In genomic region chr11:116624131-116624832, GRCm38 (mm10) we compare ENCODE assay signal across 9 mouse cellular contexts. TPM values are rescaled to one million over a fixed set of nuclear protein-coding genes. Genes with fewer than 3 reads are reported as not detected.
A peak's percentile ranks its signal among the peaks of the same experiment; 100 is the strongest.
DNase-seq lines count a peak whose midpoint lies in the region; ATAC-seq and TF ChIP-seq lines count a peak whose summit lies in the region.
"Had no signal": no experiment of that assay in that cellular context is flagged by ENCODE, and none has a peak within 500 bp of the region (broad histone marks: within the 10 kb centered on the region; RNA-seq: fewer than 3 reads in every experiment).

No protein-coding gene starts in this region.

- CTCF ChIA-PET in Patski (lab: Charles Lee): interaction anchor here (0.9 to 3.3 kb wide), 6 partner anchors 21 to 184 kb away, joined by 3 to 12 read pairs (median 4); no protein-coding TSS in a partner anchor

- no peaks in the 10 kb centered on the region for H3K9me3 ChIP-seq in embryonic facial prominence, embryonic 13.5 days
- no peaks in the 10 kb centered on the region for H3K9me3 ChIP-seq in heart, embryonic 13.5 days
- no peaks in the 10 kb centered on the region for H3K9me3 ChIP-seq in kidney, postnatal 0 days (replicated peaks; ENCODE audit: low read length)

- POLR2A ChIA-PET in Patski (lab: Charles Lee): interaction anchor here (1.4 kb wide), 1 partner anchor 12 kb away, joined by 3 read pairs; no protein-coding TSS in a partner anchor

- ATAC-seq in Patski: peak; percentile 25
- no peak for ATAC-seq in embryonic facial prominence, embryonic 13.5 days (ENCODE audit: insufficient number of reproducible peaks, insufficient read depth, low FRiP score, low TSS enrichment, low read depth)
- ATAC-seq in heart, embryonic 13.5 days (ENCODE audit: extremely low read depth, insufficient number of reproducible peaks, low FRiP score, low TSS enrichment): peak; percentile 78
- peak; percentile 40 for ATAC-seq in kidney, postnatal 0 days (replicated peaks; ENCODE audit: low FRiP score, low read depth)
- peak; percentile 86 for ATAC-seq in megakaryocyte, adult 5-6 weeks (ENCODE audit: poor library complexity, severe bottlenecking)

- no peaks in the 10 kb centered on the region for H3K27me3 ChIP-seq in Patski
- H3K27me3 ChIP-seq in embryonic facial prominence, embryonic 13.5 days: peaks cover 14% of the 10 kb centered on the region; the same call in 1 of the 2 replicates
- H3K27me3 ChIP-seq in heart, embryonic 13.5 days (replicated peaks): no peaks in the 10 kb centered on the region
- H3K27me3 ChIP-seq in kidney, postnatal 0 days (ENCODE audit: insufficient read depth, low read length): no peaks in the 10 kb centered on the region

- DNase-seq in 3134 (ENCODE audit: extremely low read depth, insufficient read length, low spot score): peak; percentile 94
- DNase-seq in Patski (ENCODE audit: low read depth, low spot score): no peak
- peak; percentile 70 for DNase-seq in kidney, postnatal 0 days (ENCODE audit: low spot score)
- peak; percentile 34 for DNase-seq in right cerebral cortex, postnatal 4 days
- no peak for DNase-seq in frontal cortex, adult 2 months (ENCODE audit: extremely low spot score in 1 of 2, low spot score in 1 of 2)

- H3K9ac ChIP-seq in embryonic facial prominence, embryonic 13.5 days: peak overlapping the region; percentile 76
- H3K9ac ChIP-seq in heart, embryonic 13.5 days: peak overlapping the region; percentile 83
- H3K9ac ChIP-seq in kidney, postnatal 0 days (ENCODE audit: low read depth, low read length): peak overlapping the region; percentile 83

- peaks cover 37% of the 10 kb centered on the region for H3K4me1 ChIP-seq in embryonic facial prominence, embryonic 13.5 days
- H3K4me1 ChIP-seq in heart, embryonic 13.5 days: peaks cover 82% of the 10 kb centered on the region
- H3K4me1 ChIP-seq in kidney, postnatal 0 days (replicated peaks; ENCODE audit: insufficient read depth, low read length): peaks cover 36% of the 10 kb centered on the region

- no peak for TF ChIP-seq CTCF in Patski (IDR thresholded peaks at IDR 0.05)
- no peak for TF ChIP-seq CTCF in kidney, postnatal 0 days (IDR thresholded peaks at IDR 0.05; ENCODE audit: low read depth)

- H3K27ac ChIP-seq in embryonic facial prominence, embryonic 13.5 days: no peak overlapping the region
- H3K27ac ChIP-seq in heart, embryonic 13.5 days (replicated peaks): peak overlapping the region; percentile 70
- H3K27ac ChIP-seq in kidney, postnatal 0 days: peak overlapping the region; percentile 64

- in situ Hi-C loops in Patski (cut with MboI; ENCODE audit: low pct_unique_long_range_greater_than_20kb): no loop called here

- 12% methylated on average over 42 of the region's 42 CpGs for WGBS in embryonic facial prominence, embryonic 13.5 days
- 11% methylated on average over 42 of the region's 42 CpGs for WGBS in heart, embryonic 13.5 days
- 14% methylated on average over 36 of the region's 42 CpGs for WGBS in kidney, postnatal 0 days

- peak overlapping the region; percentile 88 for H3K4me2 ChIP-seq in embryonic facial prominence, embryonic 13.5 days
- peak overlapping the region; percentile 77 for H3K4me2 ChIP-seq in heart, embryonic 13.5 days
- H3K4me2 ChIP-seq in kidney, postnatal 0 days (ENCODE audit: low read length): peak overlapping the region; percentile 95

- H3K36me3 ChIP-seq in embryonic facial prominence, embryonic 13.5 days: no peaks in the 10 kb centered on the region
- H3K36me3 ChIP-seq in heart, embryonic 13.5 days: no peaks in the 10 kb centered on the region
- no peaks in the 10 kb centered on the region for H3K36me3 ChIP-seq in kidney, postnatal 0 days (ENCODE audit: insufficient read depth, low read length)

- peak overlapping the region; percentile 61 for H3K4me3 ChIP-seq in embryonic facial prominence, embryonic 13.5 days
- H3K4me3 ChIP-seq in heart, embryonic 13.5 days: peak overlapping the region; percentile 67
- H3K4me3 ChIP-seq in kidney, postnatal 0 days (replicated peaks; ENCODE audit: low read depth, low read length): peak overlapping the region; percentile 81

RNA-seq across cellular contexts. Expression of gene Rhbdf2, which starts 2.5 kb away (rescaled TPM):
- 15.6 TPM for polyA plus RNA-seq in Patski (2021)
- 4.2 and 4.3 TPM in 2 replicates for polyA plus RNA-seq in embryonic facial prominence, embryonic 13.5 days (2015; fragmentation: Nextera tagmentation; extraction: Ambion mirVana)
- 7.2 and 8.0 TPM in 2 replicates for polyA plus RNA-seq in heart, embryonic 13.5 days (2015; fragmentation: Nextera tagmentation; extraction: Ambion mirVana)
- 8.8 and 9.0 TPM in 2 replicates for polyA plus RNA-seq in kidney, postnatal 0 days (2015; fragmentation: Nextera tagmentation; extraction: Ambion mirVana)
- 20.9 and 21.8 TPM in 2 replicates for total RNA-seq in megakaryocyte, adult 5-6 weeks (2015)
- total RNA-seq in megakaryocyte, adult 5-6 weeks (2017): 16.2 TPM in 2 replicates
- 1.8 and 2.0 TPM in 2 replicates for polyA plus RNA-seq in frontal cortex, adult 2 months (2012; rRNA removed)

RNA-seq across cellular contexts. Expression of gene Prcd, which starts 29.1 kb away (rescaled TPM):
- polyA plus RNA-seq in Patski (2021): 0.56 TPM
- 0.69 and 0.80 TPM in 2 replicates for polyA plus RNA-seq in embryonic facial prominence, embryonic 13.5 days (2015; fragmentation: Nextera tagmentation; extraction: Ambion mirVana)
- polyA plus RNA-seq in heart, embryonic 13.5 days (2015; fragmentation: Nextera tagmentation; extraction: Ambion mirVana): 0.51 and 0.93 TPM in 2 replicates
- polyA plus RNA-seq in kidney, postnatal 0 days (2015; fragmentation: Nextera tagmentation; extraction: Ambion mirVana): 1.3 and 1.4 TPM in 2 replicates
- total RNA-seq in megakaryocyte, adult 5-6 weeks (2015): 0.80 TPM in 1 of 2 replicates, not detected in the other
- not detected in 2 replicates for total RNA-seq in megakaryocyte, adult 5-6 weeks (2017)
- polyA plus RNA-seq in frontal cortex, adult 2 months (2012; rRNA removed): 5.7 and 6.4 TPM in 2 replicates

RNA-seq across cellular contexts. Expression of gene Cygb, which starts 29.8 kb away (rescaled TPM):
- polyA plus RNA-seq in Patski (2021): 0.24 TPM
- polyA plus RNA-seq in embryonic facial prominence, embryonic 13.5 days (2015; fragmentation: Nextera tagmentation; extraction: Ambion mirVana): 7.1 and 7.9 TPM in 2 replicates
- polyA plus RNA-seq in heart, embryonic 13.5 days (2015; fragmentation: Nextera tagmentation; extraction: Ambion mirVana): 2.6 TPM in 2 replicates
- polyA plus RNA-seq in kidney, postnatal 0 days (2015; fragmentation: Nextera tagmentation; extraction: Ambion mirVana): 35.2 and 37.5 TPM in 2 replicates
- total RNA-seq in megakaryocyte, adult 5-6 weeks (2015): not detected in 2 replicates
- total RNA-seq in megakaryocyte, adult 5-6 weeks (2017): not detected in 2 replicates
- polyA plus RNA-seq in frontal cortex, adult 2 months (2012; rRNA removed): 55.3 and 57.6 TPM in 2 replicates

RNA-seq across cellular contexts. Expression of gene Aanat, which starts 38.0 kb away (rescaled TPM):
- polyA plus RNA-seq in Patski (2021): not detected
- polyA plus RNA-seq in embryonic facial prominence, embryonic 13.5 days (2015; fragmentation: Nextera tagmentation; extraction: Ambion mirVana): not detected in 2 replicates
- not detected in 2 replicates for polyA plus RNA-seq in heart, embryonic 13.5 days (2015; fragmentation: Nextera tagmentation; extraction: Ambion mirVana)
- polyA plus RNA-seq in kidney, postnatal 0 days (2015; fragmentation: Nextera tagmentation; extraction: Ambion mirVana): not detected in 2 replicates
- not detected in 2 replicates for total RNA-seq in megakaryocyte, adult 5-6 weeks (2015)
- not detected in 2 replicates for total RNA-seq in megakaryocyte, adult 5-6 weeks (2017)
- 2.1 and 2.8 TPM in 2 replicates for polyA plus RNA-seq in frontal cortex, adult 2 months (2012; rRNA removed)
- polyA plus RNA-seq: gonadal fat pad, adult 2 months had no signal

RNA-seq across cellular contexts. Expression of gene Ube2o, which starts 43.0 kb away (rescaled TPM):
- polyA plus RNA-seq in Patski (2021): 32.5 TPM
- 9.7 and 11.5 TPM in 2 replicates for polyA plus RNA-seq in embryonic facial prominence, embryonic 13.5 days (2015; fragmentation: Nextera tagmentation; extraction: Ambion mirVana)
- polyA plus RNA-seq in heart, embryonic 13.5 days (2015; fragmentation: Nextera tagmentation; extraction: Ambion mirVana): 7.9 and 8.3 TPM in 2 replicates
- polyA plus RNA-seq in kidney, postnatal 0 days (2015; fragmentation: Nextera tagmentation; extraction: Ambion mirVana): 8.6 and 8.9 TPM in 2 replicates
- total RNA-seq in megakaryocyte, adult 5-6 weeks (2015): 2.9 and 6.6 TPM in 2 replicates
- total RNA-seq in megakaryocyte, adult 5-6 weeks (2017): 4.8 and 7.7 TPM in 2 replicates
- polyA plus RNA-seq in frontal cortex, adult 2 months (2012; rRNA removed): 77.1 and 86.0 TPM in 2 replicates

Comparison
In these comparisons a context has a peak if more than half of its experiments do, and no peak if none do; other contexts are left out.
1. DNase-seq: peak in 3134 (single experiment), kidney, postnatal 0 days (single experiment) and right cerebral cortex, postnatal 4 days (single experiment); none in Patski (single experiment) and frontal cortex, adult 2 months (0 of 2).
2. Peak in every context shown above with its lines, with median percentiles within 50 percentile points of each other: H3K4me2 ChIP-seq, H3K4me3 ChIP-seq and H3K9ac ChIP-seq.